Mouse (Mus musculus) E14TG2a.4 (cell line): Measurements from ENCODE around the gene Abl2.

Source experiments
- CTCF ChIP-seq: conservative IDR thresholded peaks from 2 replicates; pipeline ENCODE4 v1.5.1; 2014; ENCODE audit warnings: low read length
- NANOG ChIP-seq: IDR thresholded peaks from 2 replicates; pipeline ENCODE4 v1.6.1; 2014; ENCODE audit warnings: borderline replicate concordance, low read length, mixed read lengths
- POU5F1 ChIP-seq: IDR thresholded peaks from 2 replicates; pipeline ENCODE4 v1.6.1; 2014; ENCODE audit warnings: low read length, borderline replicate concordance

GRCm38 (mm10) chr1:156538382-156538781 is 20.2 kb upstream of the Abl2 start:
- TF ChIP-seq CTCF: peak; percentile 23
- TF ChIP-seq POU5F1: no peak
- TF ChIP-seq NANOG: no peak
